Mouse (Mus musculus) neural tube, embryonic 13.5 days (tissue): ENCODE results near the gene Snap47. TPM values are rescaled to one million over a fixed set of nuclear protein-coding genes. Genes with fewer than 3 reads are reported as not detected.
A peak's percentile ranks its signal among the peaks of the same experiment; 100 is the strongest.

Experiments
- ATAC-seq: fragments of 200-750 bp; cut with Nextera tagmentation; 2 replicates; pipeline ENCODE4 v1.8.0; 2017; ENCODE audit warnings: low read depth, mild to moderate bottlenecking, moderate TSS enrichment, moderate library complexity
- H3K27ac ChIP-seq: fragments of 300-500 bp; sonication (generic); replicated peaks from 2 replicates; pipeline ENCODE4 v1.5.1; 2015; ENCODE audit warnings: moderate library complexity, mild to moderate bottlenecking, inconsistent platforms
- H3K27me3 ChIP-seq: fragments of 300-500 bp; sonication (generic); 2 replicates; pipeline ENCODE4 v1.6.1; 2015; ENCODE audit warnings: mild to moderate bottlenecking, inconsistent platforms
- H3K36me3 ChIP-seq: fragments of 300-500 bp; sonication (generic); 2 replicates; pipeline ENCODE4 v1.6.1; 2015; ENCODE audit warnings: mild to moderate bottlenecking, inconsistent platforms
- H3K4me1 ChIP-seq: fragments of 300-500 bp; sonication (generic); replicated peaks from 2 replicates; pipeline ENCODE4 v1.6.1; 2015; ENCODE audit warnings: inconsistent platforms
- H3K4me2 ChIP-seq: fragments of 300-500 bp; sonication (generic); 2 replicates; pipeline ENCODE4 v1.6.1; 2015; ENCODE audit warnings: inconsistent platforms, mild to moderate bottlenecking, moderate library complexity
- H3K4me3 ChIP-seq: fragments of 300-500 bp; sonication (generic); 2 replicates; pipeline ENCODE4 v1.5.1; 2015; ENCODE audit warnings: mild to moderate bottlenecking, inconsistent platforms
- H3K9ac ChIP-seq: fragments of 300-500 bp; sonication (generic); 2 replicates; pipeline ENCODE4 v1.6.1; 2015; ENCODE audit warnings: moderate library complexity, mild to moderate bottlenecking, inconsistent platforms
- H3K9me3 ChIP-seq: fragments of 300-500 bp; sonication (generic); 2 replicates; pipeline ENCODE4 v1.6.1; 2016; ENCODE audit warnings: inconsistent platforms
- WGBS: fragments of 180-500 bp; shearing (Covaris S2); methylation state at CpG from one replicate; pipeline ENCODE4 v1.1.7; 2015; 5-methylcytosine and 5-hydroxymethylcytosine counted together
- polyA plus RNA-seq: library from polyadenylated mRNA; unstranded; fragments of >200 nt; fragmentation: Nextera tagmentation; extraction: Ambion mirVana; gene quantifications from 2 replicates; pipeline ENCODE4 v1.2.1, GENCODE M21; 2015

The Snap47 gene
- polyA plus RNA-seq, 1 experiment from 2014 or later = 491 TPM

DNA sequence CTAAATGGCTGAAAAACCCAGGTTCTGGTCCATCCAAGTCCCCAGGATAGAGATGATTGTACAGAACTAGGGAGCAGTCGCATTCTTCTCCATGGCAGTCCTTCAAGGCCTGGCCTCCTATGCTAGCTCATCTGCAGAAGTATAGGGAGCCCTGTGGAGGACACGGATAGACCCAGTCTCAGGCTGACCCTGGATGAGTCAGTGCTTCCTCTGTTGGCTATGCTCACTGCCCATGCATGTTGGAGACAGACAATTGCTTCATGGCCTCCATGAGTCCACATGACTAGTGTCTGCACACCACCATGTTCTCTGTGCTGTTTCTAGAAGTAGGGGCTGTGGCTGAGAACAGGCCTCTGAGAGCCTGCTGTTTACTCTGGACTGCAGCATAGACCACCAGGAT is 5.4 kb upstream of the Snap47 start:
- no peak overlapping the region for H3K4me2 ChIP-seq
- peaks cover 72% of the 10 kb centered on the region for H3K36me3 ChIP-seq
- no peaks in the 10 kb centered on the region for H3K27me3 ChIP-seq
- H3K9ac ChIP-seq = no peak overlapping the region
- 98% methylated on average over 2 of the region's 2 CpGs for WGBS
- no peak overlapping the region for H3K27ac ChIP-seq
- H3K4me1 ChIP-seq = peaks cover 7% of the 10 kb centered on the region; the same call in 1 of the 2 replicates
- no peak for ATAC-seq
- H3K4me3 ChIP-seq = no peak overlapping the region
- H3K9me3 ChIP-seq = no peaks in the 10 kb centered on the region

DNA sequence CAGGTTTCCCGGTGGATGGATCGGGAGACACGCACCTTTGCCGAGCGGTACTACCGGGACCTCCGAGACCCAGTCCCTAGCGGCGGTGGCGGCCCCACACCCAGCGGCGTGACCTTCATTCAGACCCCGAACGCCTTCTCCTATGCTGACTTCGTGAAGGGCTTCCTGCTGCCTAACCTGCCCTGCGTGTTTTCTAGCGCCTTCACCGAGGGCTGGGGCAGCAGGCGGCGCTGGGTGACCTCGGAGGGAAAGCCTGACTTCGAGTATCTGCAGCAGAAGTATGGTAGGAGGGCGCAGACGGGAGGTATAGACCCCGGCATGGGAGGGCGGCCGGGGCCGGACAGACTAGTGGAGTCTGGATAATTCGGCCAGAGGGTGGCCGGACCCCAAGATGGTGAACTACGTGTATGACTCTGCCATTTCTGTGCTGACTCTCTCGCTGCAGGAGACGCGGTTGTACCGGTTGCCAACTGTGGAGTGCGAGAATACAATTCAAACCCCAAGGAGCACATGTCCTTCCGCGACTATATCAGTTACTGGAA is 685 bp downstream of the Snap47 start:
- under 1% methylated on average over 38 of the region's 38 CpGs for WGBS
- Histone ChIP-seq H3K9me3 (no peaks in the 10 kb centered on the region), H3K4me2 (peak overlapping the region; percentile 85), H3K36me3 (peaks cover 23% of the 10 kb centered on the region), H3K4me3 (peak overlapping the region; percentile 65), H3K27me3 (no peaks in the 10 kb centered on the region), H3K27ac (peak overlapping the region; percentile 88), H3K9ac (peak overlapping the region; percentile 75), H3K4me1 (peaks cover 37% of the 10 kb centered on the region)
- peak; percentile 74 for ATAC-seq

GRCm38 (mm10) chr11:59449741-59450229 is 1.2 kb downstream of the Snap47 start, which contains the start of gene Jmjd4:
Jmjd4 (plus strand) TSS chr11:59450045.
- under 1% methylated on average over 31 of the region's 40 CpGs for WGBS
- H3K27me3 ChIP-seq = no peaks in the 10 kb centered on the region
- peak within 1 kb of the TSS; percentile 88 for H3K27ac ChIP-seq
- H3K36me3 ChIP-seq = peaks cover 18% of the 10 kb centered on the region
- peaks cover 37% of the 10 kb centered on the region for H3K4me1 ChIP-seq
- H3K9me3 ChIP-seq = no peaks in the 10 kb centered on the region
- peak within 1 kb of the TSS; percentile 85 for H3K4me2 ChIP-seq
- peak within 1 kb of the TSS; percentile 65 for H3K4me3 ChIP-seq
- ATAC-seq = peak; percentile 97
- peak within 1 kb of the TSS; percentile 75 for H3K9ac ChIP-seq

DNA sequence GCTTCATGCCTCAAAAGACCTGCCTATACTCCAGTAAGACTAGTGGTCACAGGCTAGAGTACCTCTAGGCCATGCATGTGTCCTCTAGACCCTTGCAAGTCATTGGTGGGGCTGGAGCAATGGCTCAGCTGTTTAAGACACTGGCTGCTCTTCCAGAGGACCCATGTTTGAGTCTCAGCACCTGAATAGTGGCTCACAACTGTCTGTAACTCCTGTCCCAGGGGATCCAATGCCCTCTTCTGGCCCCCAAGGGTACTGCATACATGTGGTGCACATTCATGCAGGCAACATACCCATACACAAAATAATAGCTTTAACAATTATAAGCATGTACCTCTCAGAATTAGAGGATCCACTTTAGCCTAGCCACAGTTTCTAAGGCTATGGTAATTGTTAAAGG is 7.9 kb downstream of the Snap47 start:
- H3K4me1 ChIP-seq = peaks cover 6% of the 10 kb centered on the region
- ATAC-seq = no peak
- H3K4me3 ChIP-seq = no peak overlapping the region
- no peak overlapping the region for H3K9ac ChIP-seq
- H3K4me2 ChIP-seq = no peak overlapping the region
- no peak overlapping the region for H3K27ac ChIP-seq
- H3K9me3 ChIP-seq = no peaks in the 10 kb centered on the region
- peaks cover 15% of the 10 kb centered on the region for H3K36me3 ChIP-seq
- no peaks in the 10 kb centered on the region for H3K27me3 ChIP-seq

GRCm38 (mm10) chr11:59437954-59438353 is 13.0 kb downstream of the Snap47 start:
- Histone ChIP-seq H3K4me3 (no peak overlapping the region), H3K4me1 (no peaks in the 10 kb centered on the region), H3K27ac (no peak overlapping the region), H3K4me2 (no peak overlapping the region), H3K9me3 (peaks cover 11% of the 10 kb centered on the region; the same call in 1 of the 2 replicates), H3K36me3 (peaks cover 57% of the 10 kb centered on the region), H3K9ac (no peak overlapping the region), H3K27me3 (no peaks in the 10 kb centered on the region)
- ATAC-seq = no peak
- 96% methylated on average over 12 of the region's 12 CpGs for WGBS

- no peak for ATAC-seq
- WGBS = 68% methylated on average over 3 of the region's 3 CpGs
- no peak overlapping the region for H3K4me3 ChIP-seq
Observed at GRCm38 (mm10) chr11:59432261-59432660, 18.7 kb downstream of the Snap47 start.

GRCm38 (mm10) chr11:59429959-59430358 is 21.0 kb downstream of the Snap47 start:
- H3K4me3 ChIP-seq = no peak overlapping the region
- 0 out of 2 replicates have a peak, but pooled peaks cover 5% of the 10 kb centered on the region for H3K4me1 ChIP-seq
- H3K27me3 ChIP-seq = no peaks in the 10 kb centered on the region
- no peak overlapping the region for H3K9ac ChIP-seq
- H3K4me2 ChIP-seq = no peak overlapping the region
- H3K27ac ChIP-seq = no peak overlapping the region
- 80% methylated on average over 1 of the region's 1 CpGs for WGBS
- no peak for ATAC-seq
- H3K36me3 ChIP-seq = peaks cover 80% of the 10 kb centered on the region
- H3K9me3 ChIP-seq = no peaks in the 10 kb centered on the region

More at GRCm38 (mm10) chr11:59432261-59432660, 18.7 kb downstream of the Snap47 start:
- H3K36me3 ChIP-seq = peaks cover 74% of the 10 kb centered on the region
- H3K27ac ChIP-seq = no peak overlapping the region; the same call in 1 of the 2 replicates
- no peak overlapping the region for H3K4me2 ChIP-seq
- no peaks in the 10 kb centered on the region for H3K27me3 ChIP-seq
- H3K9ac ChIP-seq = no peak overlapping the region
- no peaks in the 10 kb centered on the region for H3K4me1 ChIP-seq
- peaks cover 11% of the 10 kb centered on the region; the same call in 1 of the 2 replicates for H3K9me3 ChIP-seq

DNA sequence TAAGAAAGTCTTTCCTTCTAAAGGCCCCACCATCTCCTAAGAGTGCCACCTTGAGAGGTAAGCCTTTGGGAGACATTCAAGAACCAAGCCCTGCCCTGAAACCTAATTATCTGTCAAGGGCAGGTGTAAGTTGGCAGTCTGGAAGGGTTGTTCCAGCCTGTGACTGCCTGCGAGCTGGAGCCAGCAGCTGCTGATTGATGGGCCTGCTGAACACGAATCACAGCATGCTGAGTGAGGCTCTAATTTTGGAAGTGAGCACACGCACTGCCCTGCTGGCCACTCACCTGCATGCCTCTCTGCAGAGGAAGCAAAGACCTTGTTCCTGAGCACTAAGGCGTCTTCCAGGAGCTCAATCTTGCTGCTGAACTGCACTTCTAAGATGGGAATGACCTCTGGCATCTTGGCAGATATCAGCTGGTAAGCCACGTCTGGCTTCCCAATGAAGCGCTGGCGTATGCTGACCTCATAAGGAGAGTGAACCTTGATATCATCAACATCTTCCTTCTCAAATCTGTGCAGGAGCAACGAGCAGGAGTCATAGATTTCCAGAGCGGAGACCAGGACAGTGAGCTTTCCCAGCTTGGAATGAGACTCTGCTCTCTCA is 22.8 kb downstream of the Snap47 start:
- no peak overlapping the region for H3K4me3 ChIP-seq
- H3K4me1 ChIP-seq = peaks cover 13% of the 10 kb centered on the region; the same call in 1 of the 2 replicates
- no peak overlapping the region for H3K27ac ChIP-seq
- H3K9me3 ChIP-seq = no peaks in the 10 kb centered on the region
- peaks cover 80% of the 10 kb centered on the region for H3K36me3 ChIP-seq
- H3K4me2 ChIP-seq = no peak overlapping the region
- no peak overlapping the region for H3K9ac ChIP-seq
- ATAC-seq = no peak
- 87% methylated on average over 9 of the region's 9 CpGs for WGBS
- H3K27me3 ChIP-seq = no peaks in the 10 kb centered on the region

GRCm38 (mm10) chr11:59425671-59426101 is 25.3 kb downstream of the Snap47 start:
- no peaks in the 10 kb centered on the region for H3K27me3 ChIP-seq
- H3K9me3 ChIP-seq = no peaks in the 10 kb centered on the region
- WGBS = 59% methylated on average over 7 of the region's 7 CpGs
- peaks cover 13% of the 10 kb centered on the region; the same call in 1 of the 2 replicates for H3K4me1 ChIP-seq
- no peak overlapping the region for H3K4me2 ChIP-seq
- no peak overlapping the region for H3K27ac ChIP-seq
- no peak overlapping the region for H3K4me3 ChIP-seq
- peaks cover 85% of the 10 kb centered on the region for H3K36me3 ChIP-seq
- H3K9ac ChIP-seq = no peak overlapping the region
- no peak for ATAC-seq

GRCm38 (mm10) chr11:59423010-59423588 is 27.9 kb downstream of the Snap47 start:
- no peak overlapping the region for H3K4me2 ChIP-seq
- no peak overlapping the region for H3K4me3 ChIP-seq
- peak overlapping the region; percentile 15 for H3K27ac ChIP-seq
- no peak for ATAC-seq
- H3K9me3 ChIP-seq = no peaks in the 10 kb centered on the region
- H3K27me3 ChIP-seq = no peaks in the 10 kb centered on the region
- peaks cover 16% of the 10 kb centered on the region; the same call in 1 of the 2 replicates for H3K4me1 ChIP-seq
- 75% methylated on average over 5 of the region's 5 CpGs for WGBS
- H3K9ac ChIP-seq = 0 out of 2 replicates have a peak overlapping the region, but pooled peaks have one; percentile 6
- peaks cover 96% of the 10 kb centered on the region for H3K36me3 ChIP-seq

DNA sequence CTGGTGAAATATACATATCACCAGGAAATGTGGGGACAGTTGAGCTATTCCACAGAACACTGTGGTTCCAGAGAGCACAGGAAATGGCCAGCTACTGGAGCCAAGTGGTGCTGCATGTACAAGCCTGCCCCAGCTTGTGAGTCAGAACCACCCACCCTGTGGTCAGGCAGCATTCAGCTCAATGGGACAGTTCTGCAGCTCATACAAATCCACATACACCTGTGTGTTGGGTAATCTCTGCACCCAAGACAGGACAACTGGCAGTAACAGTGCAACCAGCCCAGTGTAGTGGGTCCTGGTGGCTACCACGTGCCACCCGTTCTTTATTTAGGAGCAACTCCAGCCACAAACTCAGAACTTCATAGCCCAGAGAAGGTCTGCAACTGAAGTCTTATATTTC is 29.0 kb downstream of the Snap47 start:
- Histone ChIP-seq H3K9me3 (no peaks in the 10 kb centered on the region), H3K36me3 (peaks cover 92% of the 10 kb centered on the region), H3K9ac (no peak overlapping the region), H3K4me3 (no peak overlapping the region), H3K4me2 (no peak overlapping the region), H3K4me1 (peaks cover 16% of the 10 kb centered on the region; the same call in 1 of the 2 replicates), H3K27me3 (no peaks in the 10 kb centered on the region), H3K27ac (no peak overlapping the region)
- 96% methylated on average over 2 of the region's 2 CpGs for WGBS
- no peak for ATAC-seq

- H3K9ac ChIP-seq = no peak overlapping the region
- no peak overlapping the region for H3K27ac ChIP-seq
- ATAC-seq = no peak
- H3K27me3 ChIP-seq = no peaks in the 10 kb centered on the region
- no peaks in the 10 kb centered on the region for H3K9me3 ChIP-seq
- no peak overlapping the region for H3K4me2 ChIP-seq
- peaks cover 16% of the 10 kb centered on the region; the same call in 1 of the 2 replicates for H3K4me1 ChIP-seq
- no peak overlapping the region for H3K4me3 ChIP-seq
- WGBS = 90% methylated on average over 8 of the region's 8 CpGs
- H3K36me3 ChIP-seq = peaks cover 92% of the 10 kb centered on the region
Observed at GRCm38 (mm10) chr11:59421436-59421835, 29.6 kb downstream of the Snap47 start.
